Mouse (Mus musculus): ENCODE data around the gene Dnph1.

The Dnph1 gene

GRCm38 (mm10) chr17:46502775-46503174 is 6.3 kb downstream of the Dnph1 start:
- DNase-seq (ENCODE audit: low read depth in 2 of 2, low spot score in 2 of 2) = no peak

GRCm38 (mm10) chr17:46503847-46504638 is 7.5 kb downstream of the Dnph1 start:
- DNase-seq (ENCODE audit: low read depth in 2 of 2, low spot score in 2 of 2) = no peak

- DNase-seq (ENCODE audit: low read depth in 2 of 2, low spot score in 2 of 2) = no peak
Measured at GRCm38 (mm10) chr17:46505617-46506016, 9.1 kb downstream of the Dnph1 start.

GRCm38 (mm10) chr17:46511059-46511710 is 14.7 kb downstream of the Dnph1 start:
- no peak for DNase-seq (ENCODE audit: low read depth in 2 of 2, low spot score in 2 of 2)

- no peak for DNase-seq (ENCODE audit: low read depth in 2 of 2, low spot score in 2 of 2)
Measured at GRCm38 (mm10) chr17:46513329-46513728, 16.8 kb downstream of the Dnph1 start.

GRCm38 (mm10) chr17:46519971-46520370 is 23.5 kb downstream of the Dnph1 start:
- no peak for DNase-seq (ENCODE audit: low read depth in 2 of 2, low spot score in 2 of 2)

GRCm38 (mm10) chr17:46520385-46520979 is 24.0 kb downstream of the Dnph1 start:
- DNase-seq (ENCODE audit: low read depth in 2 of 2, low spot score in 2 of 2) = no peak

- no peak for DNase-seq (ENCODE audit: low read depth in 2 of 2, low spot score in 2 of 2)
Measured at GRCm38 (mm10) chr17:46521174-46521573, 24.7 kb downstream of the Dnph1 start.

GRCm38 (mm10) chr17:46521963-46522668 is 25.6 kb downstream of the Dnph1 start:
- DNase-seq (ENCODE audit: low read depth in 2 of 2, low spot score in 2 of 2) = no peak

GRCm38 (mm10) chr17:46525065-46525464 is 28.6 kb downstream of the Dnph1 start:
- DNase-seq (ENCODE audit: low read depth in 2 of 2, low spot score in 2 of 2) = no peak

- peak; percentile 57 to 63 for DNase-seq (ENCODE audit: low read depth in 2 of 2, low spot score in 2 of 2)
Measured at GRCm38 (mm10) chr17:46525579-46526307, 29.2 kb downstream of the Dnph1 start.

- no peak for DNase-seq (ENCODE audit: low read depth in 2 of 2, low spot score in 2 of 2)
Measured at GRCm38 (mm10) chr17:46543661-46544060, 47.1 kb downstream of the Dnph1 start.

- DNase-seq (ENCODE audit: low read depth in 2 of 2, low spot score in 2 of 2) = peak in 1 of 2 experiments; percentile 41
Measured at GRCm38 (mm10) chr17:46545813-46546564, 49.5 kb downstream of the Dnph1 start, which contains the start of gene Cul9. Gene Cul9 (minus strand): TSS chr17:46546388.

- no peak for DNase-seq (ENCODE audit: low read depth in 2 of 2, low spot score in 2 of 2)
Measured at GRCm38 (mm10) chr17:46546591-46546990, 50.1 kb downstream of the Dnph1 start.

- DNase-seq (ENCODE audit: low read depth in 2 of 2, low spot score in 2 of 2) = no peak
Measured at GRCm38 (mm10) chr17:46546995-46547394, 50.5 kb downstream of the Dnph1 start.

- DNase-seq (ENCODE audit: low read depth in 2 of 2, low spot score in 2 of 2) = no peak
Measured at GRCm38 (mm10) chr17:46547923-46548322, 51.4 kb downstream of the Dnph1 start.

GRCm38 (mm10) chr17:46548741-46549140 is 52.2 kb downstream of the Dnph1 start:
- no peak for DNase-seq (ENCODE audit: low read depth in 2 of 2, low spot score in 2 of 2)

- no peak for DNase-seq (ENCODE audit: low read depth in 2 of 2, low spot score in 2 of 2)
Measured at GRCm38 (mm10) chr17:46549193-46549592, 52.7 kb downstream of the Dnph1 start.
